Mouse (Mus musculus): ENCODE results near the gene Tbc1d2.
A peak's percentile ranks its signal among the peaks of the same experiment; 100 is the strongest.
"Not testable (repeated sequence)": the region's sequence is repeated elsewhere in the genome, so short reads cannot be mapped to it uniquely, and the experiment has no call there.

Gene Tbc1d2

DNA sequence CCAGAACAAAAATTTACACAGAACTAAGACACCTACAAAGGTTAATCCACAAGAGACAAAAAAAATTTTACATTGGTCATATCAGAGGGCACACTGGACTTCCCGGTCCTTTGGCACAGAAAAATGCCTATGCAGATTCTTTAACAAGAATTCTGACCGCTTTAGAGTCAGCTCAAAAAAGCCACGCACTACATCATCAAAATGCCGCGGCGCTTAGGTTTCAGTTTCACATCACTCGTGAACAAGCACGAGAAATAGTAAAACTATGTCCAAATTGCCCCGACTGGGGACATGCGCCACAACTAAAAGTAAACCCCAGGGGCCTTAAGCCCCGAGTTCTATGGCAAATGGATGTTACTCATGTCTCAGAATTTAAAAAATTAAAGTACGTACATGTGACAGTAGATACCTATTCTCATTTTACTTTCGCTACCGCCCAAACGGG is 69.2 kb downstream of the Tbc1d2 start:
- not testable (repeated sequence) for DNase-seq (ENCODE audit: low spot score in 2 of 2)

GRCm38 (mm10) chr4:46578796-46579346 is 71.1 kb downstream of the Tbc1d2 start:
- DNase-seq (ENCODE audit: low spot score in 2 of 2), result not testable (repeated sequence)

DNA sequence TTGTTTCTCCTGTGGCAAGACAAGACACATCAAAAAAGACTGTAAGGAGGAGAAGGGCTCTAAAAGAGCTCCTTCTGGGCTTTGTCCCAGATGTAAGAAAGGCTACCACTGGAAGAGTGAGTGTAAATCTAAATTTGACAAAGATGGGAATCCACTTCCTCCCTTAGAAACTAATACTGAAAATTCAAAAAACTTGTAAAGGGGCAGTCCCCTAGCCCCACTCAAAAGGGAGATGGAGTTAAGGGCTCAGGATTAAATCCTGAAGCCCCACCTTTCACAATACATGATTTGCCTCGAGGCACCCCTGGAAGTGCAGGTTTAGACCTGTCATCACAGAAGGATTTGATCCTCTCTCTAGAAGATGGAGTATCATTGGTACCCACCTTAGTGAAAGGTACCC is 71.8 kb downstream of the Tbc1d2 start:
- DNase-seq (ENCODE audit: low spot score in 2 of 2), result no peak

GRCm38 (mm10) chr4:46575509-46576284 is 74.3 kb downstream of the Tbc1d2 start:
- DNase-seq (ENCODE audit: low spot score in 2 of 2), result not testable (repeated sequence)

- DNase-seq (ENCODE audit: low spot score in 2 of 2), result no peak
Observed at GRCm38 (mm10) chr4:46574841-46575240, 75.2 kb downstream of the Tbc1d2 start.

- DNase-seq (ENCODE audit: low spot score in 2 of 2), result no peak
Observed at GRCm38 (mm10) chr4:46574024-46574753, 75.8 kb downstream of the Tbc1d2 start.

DNA sequence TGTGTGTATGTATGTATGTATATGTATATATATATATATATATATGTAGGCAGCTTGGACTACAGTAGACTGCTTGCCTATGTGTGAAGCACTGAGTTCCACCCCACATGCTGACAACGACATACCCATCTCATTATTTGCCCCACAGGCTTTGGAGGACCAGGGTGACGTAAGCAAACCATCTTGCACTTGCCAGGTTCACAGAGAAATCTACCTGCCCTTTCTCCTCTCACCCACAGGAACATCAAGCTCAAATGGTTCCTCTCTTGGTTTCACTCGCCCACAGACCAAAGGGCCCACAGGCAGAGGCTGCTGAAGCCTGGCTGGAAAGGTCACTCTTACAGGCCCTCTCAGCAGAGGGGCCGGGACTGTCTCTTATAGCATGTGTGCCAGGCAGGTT is 77.4 kb downstream of the Tbc1d2 start:
- DNase-seq (ENCODE audit: low spot score in 2 of 2), result no peak

DNA sequence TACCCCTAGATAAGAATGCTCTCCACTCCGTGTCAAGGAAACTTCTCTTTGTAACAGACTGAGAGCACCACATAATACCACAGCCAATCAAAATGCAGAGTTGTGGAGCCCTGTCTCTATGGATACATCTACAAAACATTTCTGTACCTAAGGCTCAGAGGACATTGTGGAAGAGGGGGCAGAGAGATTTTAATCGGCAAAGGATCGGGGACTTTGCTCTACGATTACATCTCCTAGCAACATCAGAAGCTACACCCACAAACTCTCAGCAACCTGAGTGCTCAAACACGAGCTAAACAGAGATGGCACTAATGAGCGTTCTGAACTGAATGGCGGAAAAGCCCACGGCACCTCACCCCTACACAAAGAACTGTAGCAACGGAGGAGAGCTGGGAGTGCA is 78.3 kb downstream of the Tbc1d2 start:
- DNase-seq (ENCODE audit: low spot score in 2 of 2), result no peak

DNA sequence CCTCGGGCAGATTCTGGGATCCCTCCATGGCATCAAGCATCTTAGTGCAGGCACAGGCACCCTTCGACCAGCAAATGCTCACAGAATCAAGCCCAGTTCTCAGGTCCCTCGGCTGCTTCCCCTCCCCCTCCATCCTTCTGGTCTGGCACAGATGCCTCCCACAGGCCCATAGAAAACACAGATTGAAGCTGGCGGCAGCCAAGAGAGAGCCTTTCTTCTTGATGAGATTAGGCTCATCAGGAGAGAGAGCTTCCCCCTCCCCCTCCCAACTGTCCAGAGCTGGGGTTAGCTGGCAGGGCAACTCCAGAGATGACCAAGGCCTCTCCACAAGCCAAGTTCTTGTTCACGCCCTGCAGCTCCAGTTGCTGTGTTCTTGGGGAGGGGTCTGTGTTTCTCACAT is 80.3 kb downstream of the Tbc1d2 start:
- DNase-seq (ENCODE audit: low spot score in 2 of 2), result no peak

GRCm38 (mm10) chr4:46568169-46568568 is 81.8 kb downstream of the Tbc1d2 start:
- no peak for DNase-seq (ENCODE audit: low spot score in 2 of 2)

DNA sequence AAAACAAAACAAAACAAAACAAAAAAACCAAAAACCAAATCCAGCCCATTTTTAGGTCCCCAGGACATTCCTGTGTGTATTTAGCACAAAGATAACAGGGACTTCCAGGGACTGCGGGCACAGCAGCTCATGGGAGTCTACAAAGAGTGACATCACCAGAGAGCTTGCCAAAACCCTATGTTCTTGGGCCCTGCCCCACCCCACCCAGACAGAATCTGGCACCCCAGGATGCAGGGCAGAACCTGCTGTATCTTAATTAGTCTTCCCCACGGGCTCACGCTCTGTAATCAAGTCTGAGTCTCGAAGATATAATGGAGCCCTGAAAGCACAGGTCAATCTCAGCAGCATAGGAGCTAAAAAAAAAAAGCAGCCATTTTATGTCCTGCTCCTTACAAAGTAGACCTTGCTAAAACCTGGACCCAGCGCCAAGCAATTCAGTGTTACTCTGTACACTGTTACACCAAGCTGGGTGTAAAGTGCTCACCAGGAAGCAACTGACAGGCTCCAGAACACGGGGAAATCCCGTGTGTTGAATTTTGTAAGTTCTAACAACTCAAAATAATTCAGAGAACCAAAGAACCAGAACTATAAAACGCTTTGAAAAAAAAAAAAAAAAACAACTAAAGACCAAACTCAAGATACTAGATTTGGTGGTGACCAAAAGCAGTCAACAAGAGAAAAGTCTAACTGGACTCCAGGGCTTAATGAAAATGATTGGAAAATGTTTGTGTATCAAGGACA is 82.9 kb downstream of the Tbc1d2 start:
- DNase-seq (ENCODE audit: low spot score in 2 of 2), result no peak

GRCm38 (mm10) chr4:46565393-46565955 is 84.5 kb downstream of the Tbc1d2 start:
- no peak for DNase-seq (ENCODE audit: low spot score in 2 of 2)

GRCm38 (mm10) chr4:46564247-46564646 is 85.8 kb downstream of the Tbc1d2 start:
- no peak for DNase-seq (ENCODE audit: low spot score in 2 of 2)

DNA sequence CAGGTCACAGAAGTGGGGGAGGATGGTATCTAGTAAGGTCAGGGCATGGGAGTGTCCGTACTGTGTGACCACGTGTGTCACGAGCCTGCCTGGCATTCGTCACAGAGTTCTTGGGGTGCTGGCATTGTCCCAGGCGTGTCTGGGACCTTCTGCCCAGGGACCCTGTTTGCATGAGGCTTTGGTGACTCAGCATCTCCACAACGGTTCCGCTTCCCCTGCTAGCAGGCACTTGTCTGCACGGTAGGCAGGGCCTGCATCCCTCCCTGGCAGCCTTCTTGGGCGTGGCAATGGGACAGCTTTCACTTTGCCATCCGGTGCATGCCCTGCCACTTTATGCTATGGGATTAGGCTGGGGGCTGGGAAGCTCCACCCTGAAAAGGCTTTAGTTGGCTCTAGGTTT is 86.2 kb downstream of the Tbc1d2 start:
- DNase-seq (ENCODE audit: low spot score in 2 of 2), result peak; percentile 50 to 80

DNA sequence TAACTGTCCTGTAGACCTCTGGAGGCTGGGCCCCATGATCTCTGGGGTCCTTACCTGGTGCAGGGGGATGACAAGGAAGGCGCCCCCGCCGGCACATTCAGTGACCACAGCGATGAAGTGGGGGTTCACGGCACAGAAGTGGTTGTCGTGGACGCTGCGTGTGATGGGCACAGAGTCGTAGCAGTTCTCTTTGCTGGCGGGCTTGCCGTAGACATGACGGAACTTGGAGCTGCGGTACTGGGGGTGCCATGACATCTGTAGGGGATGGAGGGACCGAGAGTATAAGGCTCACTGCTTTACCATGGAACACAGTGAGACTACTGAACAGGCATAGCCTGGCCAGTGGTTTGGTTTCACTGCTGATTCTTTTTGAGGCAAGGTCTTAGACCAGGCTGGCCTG is 87.2 kb downstream of the Tbc1d2 start:
- DNase-seq (ENCODE audit: low spot score in 2 of 2), result no peak

- no peak for DNase-seq (ENCODE audit: low spot score in 2 of 2)
Observed at GRCm38 (mm10) chr4:46562037-46562436, 88.0 kb downstream of the Tbc1d2 start.

DNA sequence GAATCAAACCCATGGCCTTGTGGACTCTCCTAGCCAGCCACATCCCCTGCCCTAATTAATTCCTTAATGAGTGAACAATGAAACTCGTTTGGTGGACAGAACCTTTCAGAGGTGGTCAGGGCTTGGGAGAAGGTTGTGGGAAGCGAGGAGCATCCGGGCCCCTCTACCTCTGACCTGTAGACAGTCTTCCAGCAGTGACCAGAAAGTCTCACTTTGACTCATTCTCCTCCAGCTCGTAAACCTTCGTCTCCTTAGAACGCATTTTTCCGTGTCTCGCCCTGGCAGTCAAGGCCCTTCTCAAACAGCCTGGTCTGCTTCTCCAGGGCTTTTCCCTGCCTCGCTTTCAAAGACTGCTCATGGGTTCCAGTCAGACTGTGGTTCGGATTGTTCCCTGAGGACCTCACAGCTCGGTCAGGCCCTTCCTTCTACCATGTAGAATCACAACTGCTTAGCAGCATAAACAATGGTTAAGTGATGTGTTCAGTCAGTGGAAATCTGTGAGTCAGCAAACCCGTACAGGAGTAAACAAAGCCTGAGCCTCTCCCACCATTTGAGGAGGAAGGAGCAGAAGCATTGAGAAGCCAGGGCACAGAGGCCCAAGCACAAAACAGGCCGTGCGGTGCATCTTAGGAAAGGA is 89.8 kb downstream of the Tbc1d2 start:
- DNase-seq (ENCODE audit: low spot score in 2 of 2), result peak in 1 of 2 experiments; percentile 25

- no peak for DNase-seq (ENCODE audit: low spot score in 2 of 2)
Observed at GRCm38 (mm10) chr4:46558672-46559667, 91.0 kb downstream of the Tbc1d2 start.

DNA sequence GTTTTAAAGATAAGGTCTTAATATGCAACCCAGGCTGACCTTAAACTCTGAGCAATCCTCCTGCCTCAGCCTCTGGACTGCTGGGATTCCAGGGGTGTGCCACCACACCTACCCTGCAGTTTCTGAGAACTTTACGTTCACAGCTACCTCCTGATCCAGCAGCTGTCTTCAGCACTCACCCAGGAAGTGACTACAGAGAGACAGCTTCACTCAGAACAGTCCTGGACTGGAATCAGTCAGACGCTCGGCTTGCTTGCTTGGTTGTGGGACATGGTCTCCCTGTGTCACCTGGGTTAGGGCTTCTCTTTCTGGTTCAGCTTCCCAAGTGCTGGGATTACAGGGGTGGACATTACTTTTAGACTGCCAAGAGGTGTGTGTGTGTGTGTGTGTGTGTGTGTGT is 93.1 kb downstream of the Tbc1d2 start:
- DNase-seq (ENCODE audit: low spot score in 2 of 2), result no peak

DNA sequence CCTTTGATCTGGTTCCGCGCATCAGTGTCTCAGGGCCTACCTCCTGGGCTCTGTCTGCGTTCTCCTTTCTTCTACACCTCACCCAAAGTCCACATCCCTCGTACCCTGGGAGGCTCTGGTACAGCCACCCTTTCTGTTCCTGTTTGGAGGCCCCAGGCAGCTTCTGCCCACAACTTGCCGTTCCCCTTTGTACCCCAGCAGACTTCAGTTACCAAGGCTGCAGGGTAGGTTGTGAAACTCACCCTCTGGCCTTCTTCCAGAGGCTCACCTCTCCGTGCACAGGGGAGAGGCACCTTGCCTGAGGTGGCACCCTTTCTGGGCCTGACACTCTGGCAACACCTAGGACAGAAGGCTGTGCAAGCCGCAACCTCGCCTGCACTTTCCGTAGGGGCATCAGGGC is 94.2 kb downstream of the Tbc1d2 start:
- DNase-seq (ENCODE audit: low spot score in 2 of 2), result peak in 1 of 2 experiments; percentile 34
